Mouse (Mus musculus): ENCODE results near the gene Diexf.

GRCm38 (mm10) chr1:193090211-193090871 lies 39.7 kb downstream of the Diexf start:
- no peak for TF ChIP-seq CTCF (IDR thresholded peaks at IDR 0.05; ENCODE audit: insufficient read depth, low read depth, low read length)
- no peak for TF ChIP-seq POLR2A (IDR thresholded peaks at IDR 0.05; ENCODE audit: insufficient read depth, low read depth, low read length)

Data from olfactory bulb, adult 2 months (tissue).